Mouse (Mus musculus) limb, embryonic 12.5 days (tissue): ENCODE results near the gene Rpl39l. TPM values are rescaled to one million over a fixed set of nuclear protein-coding genes. Genes with fewer than 3 reads are reported as not detected.
"Not testable (repeated sequence)": the region's sequence is repeated elsewhere in the genome, so short reads cannot be mapped to it uniquely, and the experiment has no call there.

Experiments used
- ATAC-seq: fragments of 200-750 bp; cut with Nextera tagmentation; 2 replicates; pipeline ENCODE4 v1.8.0; 2017; ENCODE audit warnings: low read depth, moderate TSS enrichment; ENCODE audit not compliant: insufficient number of reproducible peaks, insufficient read depth, low FRiP score, low TSS enrichment
- H3K27ac ChIP-seq: fragments of 300-500 bp; sonication (generic); 2 replicates; pipeline ENCODE4 v1.5.1; 2016; ENCODE audit warnings: mild to moderate bottlenecking, moderate library complexity
- H3K27me3 ChIP-seq: fragments of 300-500 bp; sonication (generic); 2 replicates; pipeline ENCODE4 v1.6.1; 2016; ENCODE audit warnings: mild to moderate bottlenecking, moderate library complexity
- H3K36me3 ChIP-seq: fragments of 300-500 bp; sonication (generic); 2 replicates; pipeline ENCODE4 v1.6.1; 2016; ENCODE audit warnings: mild to moderate bottlenecking, moderate library complexity
- H3K4me1 ChIP-seq: fragments of 300-500 bp; sonication (generic); replicated peaks from 2 replicates; pipeline ENCODE4 v1.6.1; 2016
- H3K4me2 ChIP-seq: fragments of 300-500 bp; sonication (generic); 2 replicates; pipeline ENCODE4 v1.6.1; 2016; ENCODE audit warnings: mild to moderate bottlenecking, moderate library complexity
- H3K4me3 ChIP-seq: fragments of 300-500 bp; sonication (generic); replicated peaks from 2 replicates; pipeline ENCODE4 v1.5.1; 2016; ENCODE audit warnings: mild to moderate bottlenecking
- H3K9ac ChIP-seq: fragments of 300-500 bp; sonication (generic); replicated peaks from 2 replicates; pipeline ENCODE4 v1.6.1; 2016; ENCODE audit warnings: mild to moderate bottlenecking, moderate library complexity
- H3K9me3 ChIP-seq: fragments of 300-500 bp; sonication (generic); 2 replicates; pipeline ENCODE4 v1.6.1; 2016; ENCODE audit warnings: mild to moderate bottlenecking, moderate library complexity
- WGBS: fragments of 180-500 bp; shearing (Covaris S2); methylation state at CpG from one replicate; pipeline ENCODE4 v1.1.7; 2016; 5-methylcytosine and 5-hydroxymethylcytosine counted together
- polyA plus RNA-seq: library from polyadenylated mRNA; unstranded; fragments of >200 nt; fragmentation: Nextera tagmentation; extraction: Ambion mirVana; gene quantifications from 2 replicates; pipeline ENCODE4 v1.2.1, GENCODE M21; 2016

The Rpl39l gene
- polyA plus RNA-seq, 1 experiment from 2014 or later: 1.1 TPM

DNA sequence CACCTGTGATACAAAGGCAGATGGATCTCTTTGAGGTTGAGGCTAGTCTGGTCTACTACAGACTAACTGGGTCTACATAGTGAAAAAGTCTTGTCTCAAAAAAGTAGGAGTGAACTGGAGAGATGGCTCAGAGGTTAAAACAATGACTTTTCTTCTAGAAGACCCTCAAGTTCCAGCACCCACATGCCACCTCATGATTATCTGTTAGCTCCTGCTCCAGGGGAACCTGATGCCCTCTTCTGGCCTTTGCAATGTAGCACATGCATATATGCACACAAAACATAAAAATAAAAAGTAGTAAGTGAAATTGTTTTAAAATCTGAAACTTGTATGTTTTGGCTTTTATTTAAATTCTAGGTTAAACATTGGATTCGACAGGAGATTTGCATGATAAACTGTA is 38.8 kb downstream of the Rpl39l start:
- no peak for ATAC-seq

DNA sequence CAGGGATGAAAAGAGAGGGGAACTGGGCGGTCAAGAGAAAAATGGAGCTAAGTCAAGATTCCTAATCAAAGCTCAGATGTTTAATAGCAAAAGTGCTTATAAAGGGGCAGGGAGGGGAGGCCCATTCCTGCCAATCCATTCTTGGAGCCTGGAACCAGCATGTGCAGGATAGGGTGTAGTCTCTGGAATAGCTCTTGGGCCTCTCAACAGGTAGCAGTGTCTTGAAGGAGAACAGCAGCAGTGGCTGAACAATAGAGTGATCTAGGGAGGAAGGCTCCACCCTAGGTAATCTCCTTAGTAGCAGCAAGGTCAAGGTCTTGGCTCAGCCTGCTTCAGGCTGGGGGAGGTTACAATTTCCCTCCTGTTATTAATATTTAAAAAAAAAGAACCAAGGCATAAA is 46.3 kb downstream of the Rpl39l start:
- H3K4me2 ChIP-seq, H3K4me3 ChIP-seq, H3K27ac ChIP-seq, H3K4me1 ChIP-seq, H3K27me3 ChIP-seq, H3K36me3 ChIP-seq, H3K9ac ChIP-seq, H3K9me3 ChIP-seq, ATAC-seq: not testable (repeated sequence)
- WGBS: 89% methylated on average over 1 of the region's 1 CpGs

More for the DNA sequence above, 38.8 kb downstream of the Rpl39l start:
- Histone ChIP-seq H3K27ac (no peak overlapping the region), H3K4me1 (no peaks in the 10 kb centered on the region), H3K9ac (no peak overlapping the region), H3K9me3 (no peaks in the 10 kb centered on the region), H3K4me3 (no peak overlapping the region), H3K36me3 (no peaks in the 10 kb centered on the region), H3K4me2 (no peak overlapping the region), H3K27me3 (no peaks in the 10 kb centered on the region)
- WGBS: 89% methylated on average over 1 of the region's 1 CpGs

DNA sequence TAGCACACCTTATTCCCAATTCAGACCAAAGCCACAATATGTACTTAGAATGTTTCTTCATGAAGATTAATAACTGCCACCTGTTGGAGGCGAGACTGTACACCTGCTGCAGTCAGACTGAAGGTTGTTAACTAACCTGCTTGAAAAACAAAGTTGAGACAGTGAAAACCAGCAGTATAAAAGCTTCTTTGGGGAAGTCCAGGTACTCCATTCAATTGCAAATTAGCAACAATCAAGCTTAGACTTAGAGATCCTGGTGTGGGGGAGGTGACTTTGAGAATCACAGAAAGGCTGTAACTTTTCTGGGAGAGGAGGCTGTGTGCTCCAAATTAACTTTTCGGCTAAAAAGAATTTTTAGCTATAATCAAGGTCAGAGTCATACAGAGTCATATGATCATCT is 47.0 kb downstream of the Rpl39l start:
- H3K36me3 ChIP-seq, H3K27ac ChIP-seq, H3K4me1 ChIP-seq, H3K27me3 ChIP-seq, H3K9ac ChIP-seq, H3K4me2 ChIP-seq, ATAC-seq, H3K4me3 ChIP-seq, H3K9me3 ChIP-seq: not testable (repeated sequence)
- 88% methylated on average over 2 of the region's 2 CpGs for WGBS

Other genes starting within 250 kb of the Rpl39l start
- gene Grin2a, start 174.7 kb upstream of the Rpl39l start, polyA plus RNA-seq: 0.30 and 0.58 TPM in 2 replicates
- 2.5 and 2.9 TPM in 2 replicates for gene Atf7ip2, start 22.5 kb downstream of the Rpl39l start, polyA plus RNA-seq
- gene Emp2, start 143.7 kb downstream of the Rpl39l start, polyA plus RNA-seq: 12.6 and 15.2 TPM in 2 replicates
- 0.19 TPM in 1 of 2 replicates, not detected in the other for gene Tekt5, start 225.3 kb downstream of the Rpl39l start, polyA plus RNA-seq
- 80.4 and 82.7 TPM in 2 replicates for gene Nubp1, start 241.7 kb downstream of the Rpl39l start, polyA plus RNA-seq